Mouse (Mus musculus) C2C12 (cell line): ENCODE data around the gene Gm20388.

Experiments
- CEBPB ChIP-seq: IDR thresholded peaks from one replicate; pipeline ENCODE4 v1.6.1; 2011; ENCODE audit warnings: low read depth, mild to moderate bottlenecking, control low read depth, moderate library complexity
- CTCF ChIP-seq: IDR thresholded peaks from one replicate; pipeline ENCODE4 v1.5.1; 2011; ENCODE audit not compliant: control insufficient read depth, insufficient read depth, insufficient read length

DNA sequence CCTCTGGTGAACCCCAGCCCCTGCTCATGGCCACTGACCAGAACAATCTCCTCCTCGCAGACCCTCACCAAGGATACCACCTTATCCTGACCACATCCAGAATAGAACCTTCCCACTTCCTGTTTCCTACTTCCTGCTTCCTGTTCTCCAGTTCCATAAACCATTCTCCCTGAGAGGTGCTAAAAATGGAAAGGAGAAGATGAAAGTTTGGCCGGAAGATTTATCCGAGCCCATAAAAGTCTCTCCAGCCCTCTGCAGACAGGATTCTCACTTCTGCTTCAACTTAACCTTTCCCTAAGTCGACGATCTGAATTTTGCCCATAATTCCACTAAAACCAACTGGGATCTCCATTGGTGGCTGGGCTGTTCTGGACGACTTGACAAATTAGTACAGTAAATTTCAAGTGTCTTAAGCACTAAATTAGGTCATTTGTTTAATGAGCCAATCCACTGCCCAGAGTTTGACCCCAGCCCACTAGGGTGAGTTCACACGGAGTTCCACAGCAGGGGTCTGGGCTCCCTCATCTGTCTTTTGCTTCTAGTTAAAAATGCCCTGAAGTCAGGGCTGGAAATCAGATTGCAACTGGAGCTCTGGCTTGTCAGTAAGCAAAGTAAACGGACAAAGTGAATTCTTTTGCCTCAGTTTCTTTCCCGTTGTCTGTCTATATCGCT, 1391.5 kb downstream of the Gm20388 start:
- TF ChIP-seq CTCF (no peak), CEBPB (no peak)
